8 mouse cellular contexts compared by ENCODE assay signal in genomic region chr3:127407868-127408574, GRCm38 (mm10).
DNase-seq lines count a peak whose midpoint lies in the region; ATAC-seq lines count a peak whose summit lies in the region.

No protein-coding gene starts in this region.

- intact Hi-C loops in heart, postnatal 25 days (cut with DNase I): no loop called here

- peaks cover 12% of the 10 kb centered on the region for H3K4me1 ChIP-seq in heart, embryonic 12.5 days (replicated peaks)
- H3K4me1 ChIP-seq in hindbrain, embryonic 11.5 days (replicated peaks; ENCODE audit: control insufficient read depth, insufficient read depth, low read length): no peaks in the 10 kb centered on the region; the same call in 1 of the 2 replicates
- H3K4me1 ChIP-seq in midbrain, embryonic 11.5 days (ENCODE audit: control insufficient read depth, insufficient read depth, low read length): peaks cover 15% of the 10 kb centered on the region

- H3K27ac ChIP-seq in heart, embryonic 12.5 days (ENCODE audit: poor library complexity, severe bottlenecking): 0 out of 2 replicates have a peak overlapping the region, but pooled peaks have one; percentile 58
- H3K27ac ChIP-seq in hindbrain, embryonic 11.5 days (ENCODE audit: low read depth, low read length): peak overlapping the region; percentile 89
- peak overlapping the region; percentile 90 for H3K27ac ChIP-seq in midbrain, embryonic 11.5 days (ENCODE audit: low read depth, low read length)

- no peaks in the 10 kb centered on the region for H3K36me3 ChIP-seq in heart, embryonic 12.5 days
- no peaks in the 10 kb centered on the region for H3K36me3 ChIP-seq in hindbrain, embryonic 11.5 days (ENCODE audit: control insufficient read depth, insufficient read depth, low read length)
- no peaks in the 10 kb centered on the region for H3K36me3 ChIP-seq in midbrain, embryonic 11.5 days (ENCODE audit: control insufficient read depth, insufficient read depth, low read length)

- H3K4me2 ChIP-seq in heart, embryonic 12.5 days: peak overlapping the region; percentile 94
- peak overlapping the region; percentile 66 for H3K4me2 ChIP-seq in hindbrain, embryonic 11.5 days (replicated peaks; ENCODE audit: low read depth, low read length)
- peak overlapping the region; percentile 69 for H3K4me2 ChIP-seq in midbrain, embryonic 11.5 days

- 15% methylated on average over 9 of the region's 9 CpGs for WGBS in heart, embryonic 12.5 days
- 13% methylated on average over 9 of the region's 9 CpGs for WGBS in hindbrain, embryonic 11.5 days
- WGBS in midbrain, embryonic 11.5 days: 13% methylated on average over 9 of the region's 9 CpGs

- DNase-seq in heart, postnatal 25 days (ENCODE audit: low spot score): no peak
- peak; percentile 30 for DNase-seq in NIH3T3 (ENCODE audit: low read depth)
- DNase-seq in hindbrain, embryonic 11.5 days (ENCODE audit: low spot score): peak; percentile 53
- peak; percentile 92 for DNase-seq in midbrain, embryonic 11.5 days (ENCODE audit: low spot score, missing footprints)
- no peak for DNase-seq in testis, postnatal 10 days (ENCODE audit: low spot score)
- DNase-seq in B cell, adult 2 months: no peak
- no peak for DNase-seq in lung, postnatal 25 days (ENCODE audit: low spot score)

- ATAC-seq in heart, embryonic 12.5 days (ENCODE audit: insufficient number of reproducible peaks, low FRiP score): no peak
- ATAC-seq in hindbrain, embryonic 11.5 days (ENCODE audit: low FRiP score): peak; percentile 29; the same call in 1 of the 2 replicates
- peak; percentile 28; the same call in 1 of the 2 replicates for ATAC-seq in midbrain, embryonic 11.5 days (ENCODE audit: low FRiP score)

- H3K4me3 ChIP-seq in heart, embryonic 12.5 days: peak overlapping the region; percentile 62
- H3K4me3 ChIP-seq in hindbrain, embryonic 11.5 days (ENCODE audit: low read depth, low read length): peak overlapping the region; percentile 51
- H3K4me3 ChIP-seq in midbrain, embryonic 11.5 days (ENCODE audit: low read depth, low read length): peak overlapping the region; percentile 48

- no peaks in the 10 kb centered on the region for H3K27me3 ChIP-seq in heart, embryonic 12.5 days (replicated peaks)
- no peaks in the 10 kb centered on the region for H3K27me3 ChIP-seq in hindbrain, embryonic 11.5 days (ENCODE audit: control insufficient read depth, insufficient read depth, low read length)
- H3K27me3 ChIP-seq in midbrain, embryonic 11.5 days (ENCODE audit: control insufficient read depth, insufficient read depth, low read length): no peaks in the 10 kb centered on the region

- no peaks in the 10 kb centered on the region for H3K9me3 ChIP-seq in heart, embryonic 12.5 days (replicated peaks)
- no peaks in the 10 kb centered on the region for H3K9me3 ChIP-seq in hindbrain, embryonic 11.5 days (ENCODE audit: control insufficient read depth, low read length)
- no peaks in the 10 kb centered on the region for H3K9me3 ChIP-seq in midbrain, embryonic 11.5 days (ENCODE audit: control insufficient read depth, low read length)

- peak overlapping the region; percentile 75 for H3K9ac ChIP-seq in heart, embryonic 12.5 days
- H3K9ac ChIP-seq in hindbrain, embryonic 11.5 days (ENCODE audit: low read depth, low read length): peak overlapping the region; percentile 86
- H3K9ac ChIP-seq in midbrain, embryonic 11.5 days (ENCODE audit: low read length): peak overlapping the region; percentile 61

Comparison
In these comparisons a context has a peak if more than half of its experiments do, and no peak if none do; other contexts are left out.
1. DNase-seq: peak in NIH3T3 (single experiment), hindbrain, embryonic 11.5 days (single experiment) and midbrain, embryonic 11.5 days (single experiment); none in heart, postnatal 25 days (single experiment), testis, postnatal 10 days (single experiment), B cell, adult 2 months (0 of 2) and lung, postnatal 25 days (single experiment).
2. Peak in every context shown above with its lines, with median percentiles within 50 percentile points of each other: H3K27ac ChIP-seq, H3K4me2 ChIP-seq, H3K4me3 ChIP-seq and H3K9ac ChIP-seq.